Mouse (Mus musculus) 416B (cell line): Measurements from ENCODE around the gene Dhx9.
"Not testable (repeated sequence)": the region's sequence is repeated elsewhere in the genome, so short reads cannot be mapped to it uniquely, and the experiment has no call there.

Experiments
- DNase-seq: peaks from one replicate; pipeline ENCODE4 v3.0.0; 2011; ENCODE audit warnings: low read depth

Dhx9 gene

DNA sequence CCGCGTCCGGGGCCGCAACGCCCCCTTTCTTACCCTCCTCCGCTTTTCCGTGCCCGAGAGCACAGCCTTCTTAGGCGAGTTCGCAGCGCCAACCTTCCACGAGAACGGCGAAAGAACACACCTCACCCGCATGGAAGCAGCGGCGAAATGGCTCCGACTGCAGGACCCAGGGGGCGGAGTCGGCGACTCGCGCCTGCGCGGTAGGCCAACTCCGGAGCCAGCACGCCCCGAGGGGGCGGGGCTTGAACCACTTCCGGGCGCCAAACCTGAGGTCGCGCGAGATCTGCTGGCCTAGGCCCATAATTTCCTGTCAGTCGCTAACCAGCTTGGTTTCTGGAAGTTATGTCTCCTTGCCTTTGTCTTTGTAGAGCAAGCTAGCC lies at the start of gene Dhx9:
Dhx9 (minus strand) TSS at position 161 of the 380 bp plus-strand sequence.
- peak; percentile 96 for DNase-seq

DNA sequence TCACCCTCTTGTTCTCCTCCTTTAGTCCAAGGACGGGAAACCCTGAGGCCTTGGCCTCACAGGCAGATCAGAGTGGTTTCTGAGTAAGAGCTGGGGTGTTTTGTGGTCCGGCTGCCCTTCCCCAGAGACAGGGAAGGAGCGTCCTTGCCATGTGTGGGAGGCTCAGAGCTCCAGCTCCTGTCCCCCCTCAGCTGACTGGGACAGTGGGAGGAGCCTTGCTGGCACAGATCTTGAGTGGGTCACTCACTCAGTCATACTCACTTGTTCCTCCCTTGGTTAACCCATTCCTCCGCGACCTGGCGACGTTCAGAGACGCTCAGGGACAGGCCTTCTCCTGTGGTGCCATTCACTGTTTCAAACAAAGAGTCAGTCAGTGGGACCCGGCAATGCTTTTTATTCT lies 48.2 kb upstream of the Dhx9 start:
- no peak for DNase-seq

DNA sequence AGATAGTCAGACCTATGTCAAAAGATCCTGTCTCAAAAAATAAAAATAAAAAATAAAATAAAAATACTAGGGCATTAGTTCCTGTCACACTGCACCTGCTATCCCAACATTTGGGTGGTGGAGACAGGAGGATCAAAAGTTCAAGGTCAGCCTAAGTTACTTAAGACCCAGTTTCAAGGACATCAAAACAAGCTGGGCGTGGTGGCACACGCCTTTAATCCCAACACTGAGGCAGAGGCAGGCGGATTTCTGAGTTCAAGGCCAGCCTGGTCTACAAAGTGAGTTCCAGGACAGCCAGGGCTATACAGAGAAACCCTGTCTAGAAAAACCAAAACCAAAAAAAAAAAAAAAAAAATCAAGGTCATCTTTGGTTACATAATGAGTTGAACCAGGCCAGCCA lies 45.4 kb upstream of the Dhx9 start:
- not testable (repeated sequence) for DNase-seq

DNA sequence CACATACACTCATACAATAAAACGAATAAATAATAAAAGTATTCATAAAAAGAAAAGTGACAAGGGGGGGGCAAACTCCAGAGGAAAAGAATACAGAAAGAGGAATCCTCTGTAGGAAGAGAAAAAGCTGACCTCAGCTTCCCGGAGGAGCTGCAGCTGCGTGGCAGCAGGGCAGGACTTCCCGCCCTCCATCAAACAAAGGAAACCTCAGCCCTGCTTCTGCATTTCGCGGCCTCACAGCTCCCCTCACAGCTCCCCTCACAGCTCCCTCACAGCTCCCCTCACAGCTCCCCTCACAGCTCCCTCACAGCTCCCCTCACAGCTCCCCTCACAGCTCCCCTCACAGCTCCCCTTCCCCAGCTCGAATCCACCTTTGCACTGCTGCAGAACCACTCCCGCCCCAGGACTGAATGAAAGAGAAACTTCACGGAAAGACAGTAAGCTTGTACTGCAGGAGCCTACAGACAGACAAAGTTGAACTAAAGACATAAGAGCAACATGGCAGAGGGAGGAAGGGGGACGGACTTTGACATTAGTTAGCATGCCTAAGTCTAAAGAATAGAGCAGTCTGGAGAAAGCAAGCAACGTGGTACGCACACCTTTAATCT lies 44.9 kb upstream of the Dhx9 start:
- peak; percentile 53 for DNase-seq

DNA sequence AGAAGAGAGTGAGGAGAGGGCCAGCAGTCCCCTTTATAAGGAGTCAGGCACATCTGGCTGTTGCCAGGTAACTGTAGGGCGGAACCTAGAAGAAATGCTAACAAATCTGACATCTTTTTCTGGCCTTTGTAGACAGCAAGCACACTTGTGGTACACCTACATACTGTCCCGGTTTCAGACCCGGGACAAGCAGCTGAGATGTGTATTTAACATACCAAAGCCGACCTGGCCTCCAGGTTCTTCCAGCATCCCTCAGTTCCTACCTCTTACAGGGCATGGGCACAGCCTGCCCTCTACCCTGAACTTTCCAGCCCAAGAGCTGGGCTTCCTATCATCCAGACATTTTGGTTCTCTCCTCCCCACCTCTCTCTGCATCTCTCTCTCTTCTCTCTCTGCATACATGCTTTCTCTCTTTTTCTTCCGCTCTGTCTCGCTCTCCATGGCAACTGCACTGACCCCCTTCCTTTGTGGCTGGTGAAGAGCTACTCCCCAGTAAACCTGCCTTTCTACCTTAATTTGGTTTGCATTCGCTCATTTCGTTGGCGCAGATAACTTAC lies 44.3 kb upstream of the Dhx9 start:
- DNase-seq: no peak

DNA sequence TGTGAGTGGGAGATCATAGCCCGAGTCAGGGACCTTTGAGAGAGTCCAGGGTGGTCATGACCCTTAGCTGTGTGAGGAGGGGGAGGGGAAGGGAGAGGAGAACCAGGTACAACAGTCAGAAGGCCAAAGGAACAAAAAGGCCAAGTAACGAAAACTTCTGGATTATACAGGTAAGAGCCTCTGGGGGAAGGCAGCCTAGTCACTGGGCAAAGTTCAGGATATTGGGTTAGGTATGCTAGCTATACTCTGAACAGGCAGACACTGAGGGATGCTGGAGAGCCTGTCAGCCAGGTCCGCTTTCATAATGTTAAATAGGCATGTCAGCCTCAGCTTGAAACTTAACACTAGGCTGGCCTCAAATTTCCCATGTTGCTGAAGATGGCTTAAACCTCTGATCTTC lies 34.7 kb upstream of the Dhx9 start:
- no peak for DNase-seq

DNA sequence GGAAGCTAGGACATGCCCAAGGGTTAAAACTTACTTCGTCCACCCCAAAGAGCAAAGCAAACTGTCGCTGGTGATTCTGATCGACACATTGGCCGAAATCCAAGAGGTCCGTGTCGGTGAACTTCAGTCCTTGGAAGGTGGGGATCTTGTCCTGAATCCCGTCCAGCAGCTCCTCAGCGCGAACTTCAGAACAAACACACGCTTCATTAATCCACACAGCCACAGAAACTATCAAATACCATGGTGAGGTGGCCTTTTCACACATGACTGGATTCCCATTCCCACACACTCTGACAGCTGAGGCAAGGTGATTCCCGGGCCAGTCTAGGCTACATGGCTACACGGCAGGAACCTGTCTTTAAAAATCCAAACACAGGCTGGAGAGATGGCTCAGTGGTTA lies 27.9 kb upstream of the Dhx9 start:
- no peak for DNase-seq

DNA sequence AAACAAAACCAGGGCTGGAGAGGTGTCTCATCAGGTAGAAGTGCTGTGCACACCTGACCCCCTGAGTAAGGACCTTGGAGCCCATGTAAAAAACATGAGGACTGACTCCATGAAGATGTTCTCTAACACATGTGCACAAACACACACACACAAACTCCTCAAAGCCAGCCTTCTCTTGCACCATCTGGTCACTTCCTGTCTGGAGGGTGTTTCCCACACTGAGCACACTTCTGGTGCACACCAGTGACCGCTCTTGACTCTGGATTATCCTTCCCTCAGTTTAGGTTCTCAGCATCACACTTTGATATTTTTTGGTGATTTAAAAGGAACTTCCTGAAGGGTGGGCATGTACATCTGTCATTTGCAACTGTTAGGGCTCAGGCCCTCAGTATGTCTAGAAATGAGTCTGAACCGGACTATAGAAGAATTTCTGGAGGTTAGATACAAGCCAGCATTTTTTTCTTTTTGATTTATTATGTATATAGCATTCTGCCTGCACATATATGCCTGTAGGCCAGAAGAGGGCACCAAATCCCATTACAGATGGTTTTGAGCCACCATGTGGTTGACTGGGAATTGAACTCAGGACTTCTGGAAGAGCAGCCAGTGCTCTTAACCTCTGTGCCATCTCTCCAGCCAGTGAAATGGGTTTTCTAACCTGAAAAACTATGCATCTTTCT lies 23.0 kb upstream of the Dhx9 start:
- DNase-seq: peak; percentile 36

DNA sequence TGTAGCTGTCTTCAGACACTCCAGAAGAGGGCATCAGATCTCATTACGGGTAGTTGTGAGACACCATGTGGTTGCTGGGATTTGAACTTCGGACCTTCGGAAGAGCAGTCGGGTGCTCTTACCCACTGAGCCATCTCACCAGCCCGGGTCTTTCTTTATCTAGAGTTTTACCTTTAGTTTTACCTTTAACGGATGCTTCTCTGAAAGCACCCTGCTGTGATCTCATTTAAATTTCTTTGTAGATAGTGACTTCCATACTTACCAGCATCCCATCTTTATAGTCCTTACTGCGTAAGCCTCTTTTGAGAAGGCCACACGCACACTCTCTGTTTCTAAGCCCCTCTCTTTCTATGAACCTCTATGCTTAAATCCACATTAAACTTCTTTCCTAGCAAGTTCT lies 22.1 kb upstream of the Dhx9 start:
- DNase-seq: not testable (repeated sequence)

DNA sequence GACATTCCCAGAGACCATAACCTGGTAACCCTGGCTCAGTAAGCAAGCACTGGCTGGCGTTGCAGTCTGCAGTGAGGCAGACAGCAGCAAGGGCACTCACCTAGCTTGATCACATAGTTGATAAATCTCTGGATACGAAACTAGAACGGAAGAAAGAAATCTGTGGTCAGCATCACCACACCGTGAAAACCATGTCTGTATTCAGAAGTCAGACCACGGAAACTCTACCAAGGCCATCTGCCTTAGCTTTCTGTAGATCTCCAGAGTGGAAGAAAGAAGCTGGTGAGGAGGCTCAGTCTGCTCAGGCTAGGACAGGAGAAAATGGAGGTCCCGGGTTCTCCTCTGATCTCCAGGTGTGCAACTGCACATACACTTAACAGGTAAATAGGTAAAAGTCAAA lies 21.6 kb upstream of the Dhx9 start:
- peak; percentile 33 for DNase-seq

DNA sequence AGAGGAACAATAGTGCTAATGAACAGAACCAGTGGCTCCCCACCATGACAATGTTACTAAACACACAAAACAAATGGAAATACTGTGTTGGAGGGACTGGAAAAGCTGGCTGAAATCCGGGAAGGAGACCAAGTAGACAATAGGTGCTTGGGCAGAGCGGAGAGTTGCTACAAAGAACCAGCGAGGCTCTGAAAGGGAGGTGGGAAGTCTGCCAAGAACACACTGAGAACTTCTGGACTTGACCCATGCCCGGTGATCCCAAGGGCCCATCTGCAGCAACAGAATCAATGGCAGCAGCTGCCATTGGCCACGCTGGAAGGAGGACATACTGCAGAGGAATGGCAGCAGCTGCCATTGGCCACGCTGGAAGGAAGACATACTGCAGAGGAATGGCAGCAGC lies 18.8 kb upstream of the Dhx9 start:
- no peak for DNase-seq

DNA sequence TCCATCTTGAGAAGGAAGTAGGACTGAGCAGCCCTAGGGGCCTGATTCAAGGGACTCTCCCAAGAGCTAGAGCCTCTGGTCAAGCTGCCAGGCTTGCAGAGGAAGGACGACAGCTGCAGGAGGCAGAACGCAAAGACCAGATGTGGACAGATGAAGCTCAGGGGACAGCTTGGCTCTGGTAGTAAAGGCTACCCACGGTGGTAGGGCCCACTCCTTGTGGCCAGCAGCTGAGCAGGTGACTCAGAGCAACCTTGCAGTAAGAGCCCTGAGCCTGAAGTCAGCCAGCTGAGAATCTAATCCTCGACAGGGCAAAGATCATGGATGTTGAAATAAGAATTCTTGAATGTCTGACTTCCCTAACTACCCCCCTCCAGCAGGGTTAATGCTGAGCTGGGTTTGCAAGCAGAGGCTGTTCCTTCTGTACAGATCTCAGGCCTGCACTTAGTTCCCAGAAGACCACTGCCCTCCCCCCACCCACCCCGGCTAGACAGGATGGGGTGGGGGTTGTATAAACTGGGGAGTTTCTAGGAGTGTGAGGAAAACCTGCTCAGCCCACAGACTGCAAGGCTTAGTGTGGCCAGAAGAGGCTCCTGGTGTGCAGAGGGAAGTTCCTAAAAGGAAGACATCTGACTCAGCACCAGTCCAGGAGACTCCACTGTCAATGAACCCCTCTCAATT lies 14.3 kb upstream of the Dhx9 start:
- DNase-seq: peak; percentile 34

DNA sequence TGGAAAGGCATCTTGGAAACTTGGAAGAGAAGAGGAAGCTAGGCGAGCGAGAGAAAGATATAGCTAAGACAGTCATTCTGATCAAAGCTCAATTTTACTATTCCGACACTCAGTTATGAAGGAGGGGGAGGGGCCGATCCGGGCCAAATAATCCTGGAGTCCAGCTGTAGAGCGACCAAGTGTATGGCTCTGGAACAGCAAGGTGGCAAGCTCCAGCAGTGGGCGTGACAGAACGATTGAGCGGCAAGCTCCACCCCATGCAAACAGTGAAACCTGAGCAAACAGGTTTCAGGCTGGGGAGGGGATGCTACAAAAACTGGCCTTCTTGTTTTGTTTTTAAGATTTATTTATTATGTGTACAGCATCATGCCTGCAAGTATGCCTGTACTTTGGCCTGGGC lies 12.6 kb upstream of the Dhx9 start:
- no peak for DNase-seq

DNA sequence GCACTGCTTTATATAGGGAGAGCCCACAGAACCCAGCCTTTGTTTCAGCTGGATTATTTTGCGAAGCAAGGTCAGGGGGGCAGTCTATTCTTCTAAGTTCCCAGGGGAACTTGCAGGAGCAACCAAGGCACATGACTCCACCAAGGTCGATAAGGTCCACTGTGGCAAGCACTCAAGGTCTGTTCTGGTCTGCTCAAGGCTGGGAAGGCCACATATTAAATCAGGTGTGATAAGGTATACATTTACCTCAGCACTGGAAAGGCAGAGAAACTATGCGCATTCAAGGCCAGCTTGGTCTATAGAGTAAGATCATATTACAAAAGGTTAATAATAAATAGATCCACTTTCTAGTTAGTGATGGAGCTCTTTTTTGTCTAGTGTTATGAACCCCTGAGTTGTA lies 8.6 kb upstream of the Dhx9 start:
- no peak for DNase-seq

DNA sequence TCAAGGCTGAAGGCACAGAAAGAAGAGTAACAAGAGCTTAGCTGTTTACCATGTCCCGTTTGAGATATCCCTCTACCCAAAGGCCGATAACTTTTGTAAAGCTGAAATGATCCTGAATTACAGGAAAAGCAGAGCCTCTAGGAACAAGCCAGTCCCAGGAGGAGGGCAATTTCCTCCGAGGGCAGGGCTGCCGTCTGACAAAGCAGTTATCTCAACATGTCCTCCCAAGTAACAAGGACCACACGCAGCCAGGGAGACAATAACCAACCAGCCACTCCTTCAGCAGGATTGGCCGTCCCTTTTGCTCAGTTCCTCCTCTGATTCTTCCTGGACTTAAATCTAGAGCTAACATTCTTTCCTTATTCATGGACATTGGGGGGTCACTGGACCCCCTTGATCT lies 6.5 kb upstream of the Dhx9 start:
- DNase-seq: no peak

DNA sequence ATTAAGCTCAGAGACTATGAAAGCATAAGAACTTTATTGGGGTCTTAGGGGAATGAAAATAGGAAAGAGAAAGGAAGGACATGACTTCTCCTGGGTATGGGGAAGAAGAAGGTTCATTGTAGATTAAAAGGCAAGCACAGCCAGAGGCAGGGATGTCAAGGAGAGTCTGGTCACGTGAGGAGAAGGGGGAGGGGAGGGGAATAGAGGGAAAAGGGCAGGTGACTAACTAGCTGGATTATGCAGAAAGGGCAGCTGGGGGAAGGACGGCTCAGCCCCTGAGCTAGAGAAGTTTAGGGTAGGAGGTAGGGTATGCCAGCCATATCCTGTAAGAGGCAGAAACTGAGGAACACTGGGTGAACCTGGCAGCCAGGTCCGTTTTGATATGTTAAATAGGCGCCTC lies 5.9 kb upstream of the Dhx9 start:
- DNase-seq: no peak

DNA sequence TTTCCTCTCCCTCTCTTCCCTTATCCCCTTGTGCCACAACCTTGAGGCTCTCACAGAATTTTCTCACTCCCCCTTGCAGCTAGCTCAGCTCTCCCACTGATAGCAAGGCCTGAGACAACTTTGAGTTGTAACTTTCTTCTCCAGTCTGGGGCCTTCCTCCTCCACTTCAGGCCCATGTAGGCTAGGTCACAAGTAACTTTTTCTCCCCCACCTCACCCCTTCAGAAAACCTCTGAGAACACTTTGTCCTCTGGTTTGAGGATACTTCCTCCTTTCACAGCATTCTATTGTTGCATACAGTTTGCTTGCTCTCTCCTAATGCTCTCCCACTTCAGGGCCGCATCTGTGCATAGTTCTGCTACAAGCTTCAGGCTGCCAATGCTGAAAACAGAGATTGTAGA lies 4.4 kb upstream of the Dhx9 start:
- no peak for DNase-seq

DNA sequence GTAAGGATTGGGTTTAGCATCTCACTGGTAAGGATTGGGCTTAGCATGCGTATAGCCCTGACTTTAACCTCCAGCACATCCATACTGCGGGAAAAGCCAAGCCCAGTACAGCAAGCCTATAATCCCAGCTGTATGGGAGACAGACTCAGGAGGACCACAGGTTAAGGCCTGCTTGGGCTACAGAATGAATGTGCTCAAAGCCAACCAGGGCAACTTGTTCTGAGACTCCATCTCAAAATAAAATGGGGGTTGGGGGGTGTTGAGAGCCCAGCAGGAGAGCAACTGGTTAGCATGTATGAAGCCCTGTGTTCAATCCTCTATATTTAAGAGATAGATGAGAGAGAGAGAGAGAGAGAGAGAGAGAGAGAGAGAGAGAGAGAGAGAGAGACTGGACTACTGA lies 3.9 kb upstream of the Dhx9 start:
- DNase-seq: no peak

DNA sequence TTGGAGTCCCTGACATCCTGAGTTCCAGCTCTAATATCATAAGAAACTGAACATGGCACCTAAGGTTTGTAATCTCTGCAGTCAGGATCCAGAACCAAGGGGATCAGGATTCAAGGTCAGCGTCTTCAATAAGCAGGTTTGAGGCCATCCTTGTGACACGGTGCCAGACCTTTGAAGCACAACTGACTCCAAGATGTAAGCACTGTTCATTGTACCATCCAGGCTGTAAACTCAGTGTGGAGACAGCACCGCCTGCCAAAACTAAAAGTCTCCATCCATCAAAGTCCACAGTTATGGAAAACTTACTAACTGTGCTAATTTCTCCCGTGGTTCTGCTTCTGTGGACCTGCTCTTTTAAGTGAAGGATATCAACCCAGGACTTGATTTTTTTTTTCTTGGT lies 2.5 kb upstream of the Dhx9 start:
- DNase-seq: no peak

DNA sequence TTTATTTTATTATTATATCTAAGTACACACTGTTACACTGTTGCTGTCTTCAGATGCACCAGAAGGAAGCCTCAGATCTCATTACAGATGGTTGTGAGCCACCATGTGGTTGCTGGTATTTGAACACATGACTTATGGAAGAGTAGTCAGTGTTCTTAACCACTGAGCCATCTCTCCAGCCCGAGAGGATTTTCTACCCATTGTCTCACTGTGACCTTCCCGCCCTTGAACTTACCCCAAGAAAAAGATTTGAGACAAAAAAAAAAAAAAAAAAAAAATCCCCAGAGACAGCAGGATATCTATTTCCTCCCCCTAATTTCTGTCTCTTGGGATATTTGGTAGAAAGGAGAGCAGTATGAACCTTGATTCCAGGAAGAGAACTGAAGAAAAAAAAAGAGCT lies 2.1 kb upstream of the Dhx9 start:
- DNase-seq: no peak

DNA sequence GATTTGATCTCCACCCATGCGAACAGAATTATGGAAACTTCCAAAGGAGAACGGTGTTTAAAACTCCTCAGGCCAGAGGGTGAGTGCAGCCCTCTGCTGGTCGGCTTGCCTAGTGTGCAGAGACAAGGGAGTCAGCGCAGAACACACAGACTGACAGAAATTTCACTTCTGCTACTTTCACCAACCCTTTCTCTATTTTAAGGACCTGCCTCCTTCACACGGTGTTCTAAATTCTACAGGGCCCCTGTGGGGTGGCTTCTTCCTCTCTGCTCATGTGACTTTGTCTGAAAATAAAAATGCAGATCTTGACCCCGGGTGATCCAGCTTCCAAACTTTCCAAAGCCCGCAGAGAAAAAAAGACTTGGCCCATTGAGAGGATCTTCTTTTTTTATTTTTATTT lies 1.7 kb upstream of the Dhx9 start:
- peak; percentile 50 for DNase-seq

DNA sequence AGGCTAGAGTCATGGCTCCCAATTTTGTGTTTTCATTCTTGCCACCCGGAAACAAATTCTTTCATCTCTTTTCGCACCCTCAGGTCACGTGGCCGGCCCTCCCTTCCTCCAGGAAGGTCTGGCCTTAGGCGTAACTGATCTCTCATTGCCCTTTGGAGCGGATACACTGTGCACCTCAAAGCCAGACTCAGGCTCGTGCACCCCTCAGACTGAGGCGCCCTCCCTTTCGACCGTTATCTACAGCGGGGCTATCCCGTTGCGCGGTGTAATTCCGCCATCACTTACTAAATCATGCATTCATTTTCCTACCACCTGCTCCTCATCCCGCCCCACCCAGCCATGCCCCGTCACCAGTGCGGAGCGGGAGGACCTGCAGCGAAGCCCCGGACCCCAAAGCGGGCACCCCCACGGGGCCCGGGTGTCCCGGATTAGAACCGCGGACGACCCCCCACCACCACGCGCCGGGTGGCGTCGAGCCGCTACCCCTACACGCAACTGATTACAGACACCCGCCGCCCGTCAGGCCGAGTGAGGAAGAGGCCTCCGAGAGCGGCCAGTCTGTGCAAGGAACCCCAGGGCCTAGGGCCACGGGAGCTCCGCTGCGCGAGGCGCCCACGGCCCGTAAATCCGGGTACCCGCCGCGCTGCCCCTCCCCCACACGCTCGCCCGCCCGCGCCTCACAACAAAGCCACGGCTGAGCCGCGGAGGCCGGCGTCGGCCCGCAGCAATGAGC lies 527 bp downstream of the Dhx9 start:
- peak; percentile 76 for DNase-seq

DNA sequence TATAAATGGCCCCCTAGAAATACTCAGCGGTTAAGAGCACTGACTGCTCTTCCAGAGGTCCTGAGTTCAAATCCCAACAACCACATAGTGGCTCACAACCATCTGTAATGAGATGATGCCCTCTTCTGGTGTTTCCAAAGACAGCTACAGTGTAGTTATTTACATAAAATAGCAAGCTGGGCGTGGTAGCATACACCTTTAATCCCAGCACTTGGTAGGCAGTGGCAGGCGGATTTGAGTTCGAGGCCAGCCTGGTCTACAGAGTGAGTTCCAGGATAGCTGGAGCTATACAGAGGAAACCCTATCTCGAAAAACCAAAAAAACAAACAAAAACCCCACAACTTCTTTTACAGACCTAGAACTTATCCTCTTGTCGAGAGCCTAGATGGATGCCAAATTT lies 1.3 kb downstream of the Dhx9 start:
- peak; percentile 40 for DNase-seq
